Mouse (Mus musculus): ENCODE results near the gene Mtfr1l.

DNA sequence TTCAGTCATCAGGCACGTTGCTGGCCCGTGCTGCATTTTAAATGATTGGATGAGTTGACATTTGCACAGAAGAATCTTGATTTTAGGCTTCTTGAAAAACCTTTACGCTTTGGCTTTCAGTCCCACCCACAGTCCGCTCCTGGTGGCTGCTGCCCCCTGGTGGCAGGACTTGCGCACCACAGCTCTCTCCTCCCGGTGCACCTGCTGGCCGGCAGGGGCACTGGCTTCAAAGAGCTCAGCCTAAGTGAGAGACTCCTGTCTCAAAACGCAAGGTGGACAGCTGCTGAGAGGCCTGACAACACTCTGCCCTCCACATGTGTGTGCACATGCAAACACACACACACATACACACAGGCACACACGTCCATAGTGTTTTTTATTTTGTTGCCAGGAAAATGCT is 57.2 kb downstream of the Mtfr1l start:
- peak; percentile 98 for TF ChIP-seq CTCF (IDR thresholded peaks at IDR 0.05; ENCODE audit: low read depth, low read length)
- no peak for TF ChIP-seq GATA1 (IDR thresholded peaks at IDR 0.05; ENCODE audit: borderline replicate concordance, low read length)
- TF ChIP-seq POLR2AphosphoS5 (IDR thresholded peaks at IDR 0.05; ENCODE audit: insufficient replicate concordance, low read depth, low read length), result no peak
